Mouse (Mus musculus): ENCODE results near the gene Rpl22l1.

Gene Rpl22l1

DNA sequence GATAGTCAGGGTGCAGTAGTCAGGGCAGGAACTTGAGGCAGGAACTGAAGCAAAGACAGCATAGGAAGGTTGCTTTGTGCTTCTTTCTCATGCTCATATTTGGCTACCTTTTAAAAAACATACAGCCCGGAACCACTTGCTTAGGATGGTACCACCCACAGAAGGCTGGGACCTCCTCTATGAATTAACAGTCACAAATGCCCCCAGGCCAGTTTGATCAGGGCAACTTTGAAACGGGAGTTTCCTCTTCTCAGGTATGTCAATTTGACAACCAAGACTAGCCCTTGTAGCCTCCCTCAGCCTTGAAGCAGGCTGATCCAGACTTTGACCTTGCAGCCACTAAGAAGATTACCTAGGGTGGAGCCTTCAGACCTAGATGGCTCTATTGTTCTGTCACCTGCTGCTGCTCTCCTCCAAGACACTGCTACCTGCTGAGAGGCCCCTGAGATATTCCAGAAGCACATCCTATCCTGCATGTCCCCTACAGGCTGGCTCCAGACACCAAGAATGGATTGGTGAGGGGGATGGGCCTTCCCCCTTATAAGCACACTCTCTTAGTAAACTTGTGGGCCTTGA, 31.6 kb downstream of the Rpl22l1 start:
- peak; percentile 89 for DNase-seq (ENCODE audit: low read depth, low spot score)

DNA sequence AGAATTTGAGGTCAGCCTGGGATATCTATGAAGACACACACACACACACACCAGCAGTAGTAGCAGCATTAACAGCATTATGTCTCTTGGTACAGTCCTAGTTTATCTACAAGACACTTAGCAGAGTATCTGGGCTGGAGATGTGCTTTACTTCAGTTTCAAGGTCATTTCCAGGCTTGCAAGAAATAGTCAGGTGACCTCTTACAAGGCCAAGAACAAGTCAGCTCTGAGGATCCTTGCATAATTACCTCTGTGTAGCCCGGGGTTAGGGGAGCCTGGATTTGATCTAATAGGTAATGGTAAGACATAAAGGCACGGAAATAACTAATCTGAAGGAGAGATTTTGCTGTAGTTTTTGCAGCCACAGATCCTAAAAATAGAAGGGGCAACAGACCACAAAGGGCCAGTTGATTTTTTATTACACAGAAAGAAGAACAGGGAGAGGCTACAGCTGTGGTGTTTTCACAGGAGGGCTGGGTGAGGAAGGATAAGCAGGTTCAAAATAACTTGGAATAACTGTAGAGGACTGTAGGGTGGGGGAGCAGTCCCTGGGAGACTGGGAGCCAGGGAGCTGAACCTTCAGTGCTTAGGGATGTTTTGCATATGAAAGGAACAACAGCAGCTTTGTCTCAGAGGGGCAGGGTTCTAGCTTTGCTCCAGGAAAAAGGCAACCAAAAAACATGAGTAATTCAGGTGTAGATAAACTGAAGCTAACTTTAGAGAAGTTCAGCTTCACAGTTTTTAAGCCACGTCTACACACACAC, 36.8 kb downstream of the Rpl22l1 start:
- peak; percentile 92 for DNase-seq (ENCODE audit: low read depth, low spot score)

DNA sequence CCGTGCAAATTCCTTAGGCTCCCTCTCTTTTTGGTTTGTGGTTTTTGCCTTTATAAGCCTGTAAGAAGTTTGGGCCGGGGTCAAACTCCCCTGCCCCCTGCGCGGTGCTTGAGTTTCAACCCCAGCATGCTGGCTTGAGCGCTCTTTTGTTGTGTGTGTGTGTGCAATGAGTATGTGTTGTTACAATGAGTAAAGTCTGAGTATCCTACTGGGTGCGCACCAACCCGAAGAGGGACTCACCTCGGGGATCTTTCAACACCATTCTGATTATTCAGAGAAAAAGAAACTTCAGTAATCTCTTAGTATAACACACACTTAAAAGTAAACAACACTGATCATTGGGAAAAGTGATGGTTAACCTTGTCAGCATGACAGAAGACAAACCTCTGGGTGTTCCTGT, 38.0 kb downstream of the Rpl22l1 start:
- peak; percentile 23 for DNase-seq (ENCODE audit: low read depth, low spot score)

DNA sequence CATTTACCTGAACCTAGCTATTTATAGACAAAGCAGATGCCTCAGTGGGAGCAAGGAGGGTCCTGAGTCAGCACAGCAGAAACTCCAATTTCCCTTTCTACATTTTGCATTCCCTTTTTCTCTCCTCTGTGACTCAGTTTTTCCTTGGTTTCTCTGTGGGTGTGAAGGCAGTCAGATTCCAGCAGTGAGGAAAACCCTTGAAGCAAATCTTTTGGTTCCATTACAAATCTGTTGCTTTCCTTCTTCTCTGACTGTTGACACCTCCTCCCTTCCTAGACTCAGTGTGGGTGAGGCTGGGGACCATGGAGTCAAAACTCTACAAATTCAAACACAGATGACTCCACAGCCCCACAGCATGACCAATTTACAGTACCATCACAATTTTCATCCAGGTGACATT, 41.9 kb downstream of the Rpl22l1 start:
- no peak for DNase-seq (ENCODE audit: low read depth, low spot score)

GRCm38 (mm10) chr3:28852174-28852573, 46.9 kb downstream of the Rpl22l1 start:
- DNase-seq (ENCODE audit: low read depth, low spot score) = peak; percentile 56
